Mouse (Mus musculus): ENCODE results near the gene Chd9.
A peak's percentile ranks its signal among the peaks of the same experiment; 100 is the strongest.
"Not testable (repeated sequence)": the region's sequence is repeated elsewhere in the genome, so short reads cannot be mapped to it uniquely, and the experiment has no call there.

Gene Chd9

GRCm38 (mm10) chr8:90906922-90907321 is 78.8 kb downstream of the Chd9 start:
- DNase-seq (ENCODE audit: extremely low read depth, low read depth) = no peak

GRCm38 (mm10) chr8:90907516-90907847 is 79.3 kb downstream of the Chd9 start:
- peak; percentile 18 for DNase-seq (ENCODE audit: extremely low read depth, low read depth)

GRCm38 (mm10) chr8:90907848-90908551 is 79.8 kb downstream of the Chd9 start:
- peak; percentile 62 for DNase-seq (ENCODE audit: extremely low read depth, low read depth)

- peak; percentile 30 for DNase-seq (ENCODE audit: extremely low read depth, low read depth)
These were observed 80.7 kb downstream of the Chd9 start for GRCm38 (mm10) chr8:90908580-90909471.

GRCm38 (mm10) chr8:90923158-90923905 is 95.2 kb downstream of the Chd9 start:
- no peak for DNase-seq (ENCODE audit: extremely low read depth, low read depth)

- no peak for DNase-seq (ENCODE audit: extremely low read depth, low read depth)
These were observed 100.3 kb downstream of the Chd9 start for GRCm38 (mm10) chr8:90928412-90928811.

GRCm38 (mm10) chr8:90930125-90930524 is 102.0 kb downstream of the Chd9 start:
- DNase-seq (ENCODE audit: extremely low read depth, low read depth) = not testable (repeated sequence)

- no peak for DNase-seq (ENCODE audit: extremely low read depth, low read depth)
These were observed 104.8 kb downstream of the Chd9 start for GRCm38 (mm10) chr8:90932934-90933333.

- no peak for DNase-seq (ENCODE audit: extremely low read depth, low read depth)
These were observed 106.6 kb downstream of the Chd9 start for GRCm38 (mm10) chr8:90934786-90935185.

- DNase-seq (ENCODE audit: extremely low read depth, low read depth) = peak; percentile 24
These were observed 108.7 kb downstream of the Chd9 start for GRCm38 (mm10) chr8:90936840-90937239.

- no peak for DNase-seq (ENCODE audit: extremely low read depth, low read depth)
These were observed 110.3 kb downstream of the Chd9 start for GRCm38 (mm10) chr8:90938352-90938930.

- no peak for DNase-seq (ENCODE audit: extremely low read depth, low read depth)
These were observed 111.7 kb downstream of the Chd9 start for GRCm38 (mm10) chr8:90939867-90940266.

GRCm38 (mm10) chr8:90943770-90944169 is 115.6 kb downstream of the Chd9 start:
- DNase-seq (ENCODE audit: extremely low read depth, low read depth) = no peak

- peak; percentile 84 for DNase-seq (ENCODE audit: extremely low read depth, low read depth)
These were observed 126.9 kb downstream of the Chd9 start for GRCm38 (mm10) chr8:90954802-90955760.

- no peak for DNase-seq (ENCODE audit: extremely low read depth, low read depth)
These were observed 127.6 kb downstream of the Chd9 start for GRCm38 (mm10) chr8:90955761-90956136.

GRCm38 (mm10) chr8:90956390-90956789 is 128.2 kb downstream of the Chd9 start:
- DNase-seq (ENCODE audit: extremely low read depth, low read depth) = no peak

- no peak for DNase-seq (ENCODE audit: extremely low read depth, low read depth)
These were observed 129.6 kb downstream of the Chd9 start for GRCm38 (mm10) chr8:90957711-90958110.

GRCm38 (mm10) chr8:90959721-90960120 is 131.6 kb downstream of the Chd9 start:
- DNase-seq (ENCODE audit: extremely low read depth, low read depth) = no peak

GRCm38 (mm10) chr8:90961603-90962002 is 133.5 kb downstream of the Chd9 start:
- no peak for DNase-seq (ENCODE audit: extremely low read depth, low read depth)

GRCm38 (mm10) chr8:90964044-90964443 is 135.9 kb downstream of the Chd9 start:
- no peak for DNase-seq (ENCODE audit: extremely low read depth, low read depth)
